Mouse (Mus musculus): ENCODE data around the gene Pitpnm1. TPM values are rescaled to one million over a fixed set of nuclear protein-coding genes. Genes with fewer than 3 reads are reported as not detected.

Pitpnm1 gene
- polyA plus RNA-seq, 1 experiment from 2014 or later = 81.1 TPM

DNA sequence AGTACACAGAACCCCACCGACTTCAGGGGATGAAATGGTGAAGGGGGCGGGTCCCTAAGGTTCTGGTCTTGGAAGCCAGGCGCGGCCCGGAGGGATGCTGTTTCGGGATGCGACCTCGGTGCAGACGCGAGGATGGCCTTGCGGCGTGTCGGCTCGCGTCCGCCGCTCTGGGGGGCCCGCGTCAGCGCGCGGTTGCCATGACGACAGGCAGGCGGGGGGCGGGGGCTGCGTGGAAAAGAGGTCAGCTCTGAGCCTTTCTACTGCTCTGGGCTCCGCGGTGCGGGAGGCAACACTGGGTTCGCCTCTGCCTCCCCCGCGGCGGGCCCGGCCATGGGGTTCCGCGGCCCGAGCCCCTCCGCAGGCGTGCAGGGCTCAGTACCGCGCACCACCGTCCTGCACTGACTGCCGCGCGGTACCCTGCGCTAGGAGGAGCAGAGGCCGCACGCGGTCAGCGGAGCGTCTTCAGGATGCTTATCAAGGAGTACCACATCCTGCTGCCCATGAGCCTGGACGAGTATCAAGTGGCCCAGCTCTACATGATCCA, 992 bp downstream of the Pitpnm1 start:
- H3K4me1 ChIP-seq (replicated peaks) = peaks cover 63% of the 10 kb centered on the region

DNA sequence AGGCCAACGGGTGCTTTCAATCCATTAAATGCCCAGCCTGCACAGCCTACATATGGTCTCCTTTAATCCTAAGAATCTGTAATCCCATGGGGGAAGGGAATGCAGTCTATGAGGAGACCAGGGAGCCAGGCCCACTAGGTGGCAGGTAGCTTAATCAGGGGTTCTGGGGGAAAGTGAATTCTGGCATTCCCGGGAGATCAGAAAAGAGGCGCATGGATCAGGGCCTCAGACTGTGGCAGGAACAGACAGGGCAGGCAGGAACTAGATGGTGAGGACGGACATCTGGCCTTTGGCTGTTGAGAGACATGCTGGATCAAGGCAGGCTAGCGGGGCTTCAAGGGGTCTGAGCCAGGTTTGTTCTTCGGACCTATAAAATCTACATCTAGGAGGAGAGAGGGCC, 1.7 kb downstream of the Pitpnm1 start:
- peak overlapping the region; percentile 68 for H3K9ac ChIP-seq
- peak overlapping the region; percentile 80 for H3K4me2 ChIP-seq
- H3K4me3 ChIP-seq = peak overlapping the region; percentile 69
- H3K27me3 ChIP-seq = no peaks in the 10 kb centered on the region
- peak overlapping the region; percentile 78 for H3K27ac ChIP-seq (replicated peaks)
- WGBS = 61% methylated on average over 6 of the region's 6 CpGs
- no peak for ATAC-seq (ENCODE audit: low FRiP score, low read depth)
- peaks cover 9% of the 10 kb centered on the region; the same call in 1 of the 2 replicates for H3K36me3 ChIP-seq
- H3K9me3 ChIP-seq = no peaks in the 10 kb centered on the region
- peaks cover 57% of the 10 kb centered on the region for H3K4me1 ChIP-seq (replicated peaks)

More for the DNA sequence above, 992 bp downstream of the Pitpnm1 start:
- Histone ChIP-seq H3K36me3 (peaks cover 6% of the 10 kb centered on the region; the same call in 1 of the 2 replicates), H3K27me3 (no peaks in the 10 kb centered on the region), H3K27ac (replicated peaks) (peak overlapping the region; percentile 78), H3K4me3 (peak overlapping the region; percentile 69), H3K4me2 (peak overlapping the region; percentile 80), H3K9me3 (no peaks in the 10 kb centered on the region), H3K9ac (peak overlapping the region; percentile 68)
- ATAC-seq (ENCODE audit: low FRiP score, low read depth) = peak; percentile 12
- WGBS = under 1% methylated on average over 52 of the region's 52 CpGs

DNA sequence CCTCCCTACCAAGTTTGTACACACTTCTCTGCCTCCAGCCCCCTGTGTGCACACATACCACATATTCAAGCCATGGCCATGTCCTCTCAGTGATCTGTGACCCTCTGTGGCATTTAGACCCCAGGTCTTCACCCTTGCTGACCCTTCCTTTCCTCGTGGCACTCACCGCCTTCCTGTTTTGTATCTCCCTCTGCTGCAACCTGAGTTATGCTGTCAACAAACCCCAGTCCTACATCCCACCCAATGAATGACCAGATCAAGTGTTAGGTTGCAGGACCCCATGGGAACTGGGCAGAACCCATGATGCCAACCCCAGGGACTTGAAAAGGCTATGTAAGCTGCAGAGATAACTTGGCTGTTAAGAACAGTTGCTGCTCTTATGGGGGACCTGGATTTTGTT, 2.3 kb downstream of the Pitpnm1 start:
- Histone ChIP-seq H3K9me3 (no peaks in the 10 kb centered on the region), H3K4me1 (replicated peaks) (peaks cover 56% of the 10 kb centered on the region), H3K9ac (peak overlapping the region; percentile 68; the same call in 1 of the 2 replicates), H3K4me2 (peak overlapping the region; percentile 80), H3K27ac (replicated peaks) (no peak overlapping the region), H3K4me3 (peak overlapping the region; percentile 69), H3K36me3 (peaks cover 15% of the 10 kb centered on the region; the same call in 1 of the 2 replicates), H3K27me3 (no peaks in the 10 kb centered on the region)
- ATAC-seq (ENCODE audit: low FRiP score, low read depth) = no peak
- 83% methylated on average over 2 of the region's 2 CpGs for WGBS

DNA sequence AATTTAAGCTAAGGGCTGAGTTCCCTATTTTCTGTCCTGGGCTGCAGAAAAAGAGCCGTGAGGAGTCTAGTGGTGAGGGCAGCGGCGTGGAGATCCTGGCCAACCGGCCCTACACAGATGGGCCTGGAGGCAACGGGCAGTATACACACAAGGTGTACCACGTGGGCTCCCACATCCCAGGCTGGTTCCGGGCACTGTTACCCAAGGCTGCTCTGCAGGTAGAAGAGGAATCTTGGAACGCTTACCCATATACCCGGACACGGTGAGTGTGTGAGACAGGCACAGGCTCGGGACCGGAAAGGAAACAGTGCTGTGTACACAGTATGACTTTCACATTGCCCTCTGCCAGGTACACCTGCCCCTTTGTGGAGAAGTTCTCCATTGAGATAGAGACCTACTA, 2.8 kb downstream of the Pitpnm1 start:
- 96% methylated on average over 12 of the region's 12 CpGs for WGBS
- H3K9ac ChIP-seq = no peak overlapping the region
- H3K9me3 ChIP-seq = no peaks in the 10 kb centered on the region
- peaks cover 52% of the 10 kb centered on the region for H3K4me1 ChIP-seq (replicated peaks)
- H3K36me3 ChIP-seq = peaks cover 20% of the 10 kb centered on the region; the same call in 1 of the 2 replicates
- no peaks in the 10 kb centered on the region for H3K27me3 ChIP-seq
- 0 out of 2 replicates have a peak overlapping the region, but pooled peaks have one; percentile 80 for H3K4me2 ChIP-seq
- no peak for ATAC-seq (ENCODE audit: low FRiP score, low read depth)
- H3K4me3 ChIP-seq = no peak overlapping the region
- no peak overlapping the region for H3K27ac ChIP-seq (replicated peaks)

DNA sequence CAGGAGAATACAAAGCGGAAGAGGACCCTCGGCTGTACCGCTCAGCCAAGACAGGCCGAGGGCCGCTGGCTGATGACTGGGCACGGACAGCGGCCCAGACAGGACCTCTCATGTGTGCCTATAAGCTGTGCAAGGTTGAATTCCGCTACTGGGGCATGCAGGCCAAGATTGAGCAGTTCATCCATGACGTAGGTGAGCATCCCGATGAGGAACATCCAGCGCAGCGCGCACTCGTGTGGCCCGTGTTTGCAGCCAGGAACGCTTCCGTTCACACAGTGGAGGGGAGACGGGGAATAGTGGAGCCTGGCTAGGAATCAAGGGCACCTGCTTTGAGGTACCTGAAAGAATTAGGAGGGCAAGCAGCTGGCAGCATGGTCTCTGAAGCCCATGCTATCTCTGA, 3.5 kb downstream of the Pitpnm1 start:
- Histone ChIP-seq H3K4me1 (replicated peaks) (peaks cover 45% of the 10 kb centered on the region), H3K27ac (replicated peaks) (no peak overlapping the region), H3K9ac (no peak overlapping the region), H3K27me3 (no peaks in the 10 kb centered on the region), H3K36me3 (peaks cover 27% of the 10 kb centered on the region), H3K4me3 (no peak overlapping the region), H3K9me3 (no peaks in the 10 kb centered on the region), H3K4me2 (no peak overlapping the region)
- WGBS = 93% methylated on average over 18 of the region's 18 CpGs
- ATAC-seq (ENCODE audit: low FRiP score, low read depth) = no peak

DNA sequence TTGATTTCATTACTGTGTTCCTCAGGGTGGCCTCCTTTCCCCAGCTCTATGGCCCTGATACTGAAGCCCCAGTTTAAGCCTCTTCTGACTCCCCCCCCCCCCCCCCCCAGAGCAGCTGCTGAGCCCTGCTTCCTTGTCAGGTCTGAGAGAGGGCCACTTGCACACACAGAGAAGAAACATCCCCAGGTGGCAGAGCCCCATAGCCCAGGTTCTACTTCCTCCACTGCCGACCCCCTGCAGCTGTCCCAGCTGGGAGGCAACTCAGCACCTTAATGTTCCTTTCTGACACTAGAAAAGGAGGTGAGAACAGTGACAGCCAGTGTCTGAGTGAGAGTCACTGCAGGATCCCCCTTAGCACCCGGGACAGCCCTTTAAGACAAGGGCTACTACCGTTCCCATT, 4.0 kb downstream of the Pitpnm1 start:
- ATAC-seq (ENCODE audit: low FRiP score, low read depth) = no peak
- Histone ChIP-seq H3K27ac (replicated peaks) (no peak overlapping the region), H3K4me1 (replicated peaks) (peaks cover 40% of the 10 kb centered on the region), H3K36me3 (peaks cover 28% of the 10 kb centered on the region), H3K4me2 (no peak overlapping the region), H3K9me3 (no peaks in the 10 kb centered on the region), H3K9ac (no peak overlapping the region), H3K4me3 (no peak overlapping the region), H3K27me3 (no peaks in the 10 kb centered on the region)
- WGBS = 78% methylated on average over 3 of the region's 3 CpGs

DNA sequence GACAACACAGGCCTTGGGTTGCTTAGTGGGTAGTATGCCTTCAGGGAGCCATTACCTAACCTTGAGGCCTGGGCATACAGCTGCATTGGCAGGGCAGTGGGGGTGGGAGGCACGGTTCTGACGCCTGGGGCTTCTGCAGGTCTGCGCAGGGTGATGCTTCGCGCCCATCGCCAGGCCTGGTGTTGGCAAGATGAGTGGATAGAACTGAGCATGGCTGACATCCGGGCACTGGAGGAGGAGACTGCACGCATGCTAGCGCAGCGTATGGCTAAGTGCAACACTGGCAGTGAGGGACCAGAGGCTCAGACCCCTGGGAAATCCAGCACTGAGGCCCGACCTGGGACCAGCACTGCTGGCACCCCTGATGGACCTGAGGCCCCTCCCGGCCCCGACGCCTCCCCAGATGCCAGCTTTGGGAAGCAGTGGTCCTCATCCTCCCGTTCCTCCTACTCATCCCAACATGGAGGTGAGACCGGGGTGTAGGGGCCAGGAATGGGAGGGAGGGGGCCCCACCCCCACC, 4.9 kb downstream of the Pitpnm1 start:
- no peak overlapping the region for H3K27ac ChIP-seq (replicated peaks)
- no peak overlapping the region for H3K9ac ChIP-seq
- no peaks in the 10 kb centered on the region for H3K9me3 ChIP-seq
- WGBS = 90% methylated on average over 16 of the region's 16 CpGs
- H3K27me3 ChIP-seq = no peaks in the 10 kb centered on the region
- ATAC-seq (ENCODE audit: low FRiP score, low read depth) = no peak
- peaks cover 31% of the 10 kb centered on the region for H3K4me1 ChIP-seq (replicated peaks)
- H3K4me3 ChIP-seq = no peak overlapping the region
- H3K36me3 ChIP-seq = peaks cover 31% of the 10 kb centered on the region
- H3K4me2 ChIP-seq = no peak overlapping the region

DNA sequence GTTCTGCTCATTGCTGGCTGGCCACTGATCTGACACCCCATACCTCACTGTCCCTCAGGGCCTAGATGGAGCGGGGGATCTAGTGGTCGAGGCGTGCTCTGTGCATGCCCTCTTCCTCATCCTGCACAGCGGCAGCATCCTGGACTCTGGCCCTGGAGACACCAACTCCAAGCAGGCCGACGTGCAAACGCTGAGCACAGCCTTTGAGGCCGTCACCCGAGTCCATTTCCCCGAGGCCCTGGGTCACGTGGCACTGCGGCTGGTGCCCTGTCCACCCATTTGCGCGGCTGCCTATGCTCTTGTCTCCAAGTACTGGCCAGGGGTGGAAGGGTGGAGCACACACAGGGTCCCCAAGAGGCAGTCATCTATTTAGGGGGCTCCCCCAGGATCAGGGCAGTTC, 6.9 kb downstream of the Pitpnm1 start:
- no peak for ATAC-seq (ENCODE audit: low FRiP score, low read depth)
- no peak overlapping the region for H3K27ac ChIP-seq (replicated peaks)
- H3K4me3 ChIP-seq = no peak overlapping the region
- H3K27me3 ChIP-seq = no peaks in the 10 kb centered on the region
- peaks cover 40% of the 10 kb centered on the region for H3K36me3 ChIP-seq
- H3K4me2 ChIP-seq = no peak overlapping the region
- WGBS = 90% methylated on average over 14 of the region's 14 CpGs
- peaks cover 12% of the 10 kb centered on the region for H3K4me1 ChIP-seq (replicated peaks)
- H3K9ac ChIP-seq = no peak overlapping the region
- H3K9me3 ChIP-seq = no peaks in the 10 kb centered on the region

DNA sequence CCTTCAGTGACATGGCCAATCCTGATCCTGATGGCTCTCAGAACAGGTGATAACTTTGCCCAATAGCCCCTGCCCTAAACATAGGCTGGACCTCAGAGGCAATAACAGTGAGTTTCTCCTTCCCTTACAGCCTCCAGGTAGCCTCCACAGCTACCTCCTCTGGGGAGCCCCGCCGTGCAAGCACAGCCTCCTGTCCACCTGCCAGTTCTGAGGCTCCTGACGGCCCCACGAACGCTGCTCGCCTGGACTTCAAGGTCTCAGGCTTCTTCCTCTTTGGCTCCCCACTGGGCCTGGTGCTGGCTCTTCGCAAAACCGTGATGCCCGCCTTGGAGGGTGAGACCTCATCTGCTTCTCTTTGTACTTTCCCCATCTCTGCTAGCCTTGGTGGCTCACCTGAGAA, 8.7 kb downstream of the Pitpnm1 start:
- no peak overlapping the region for H3K9ac ChIP-seq
- H3K9me3 ChIP-seq = no peaks in the 10 kb centered on the region
- H3K4me3 ChIP-seq = no peak overlapping the region
- H3K4me2 ChIP-seq = no peak overlapping the region
- H3K27me3 ChIP-seq = no peaks in the 10 kb centered on the region
- H3K27ac ChIP-seq (replicated peaks) = no peak overlapping the region
- H3K4me1 ChIP-seq (replicated peaks) = no peaks in the 10 kb centered on the region
- ATAC-seq (ENCODE audit: low FRiP score, low read depth) = no peak
- 83% methylated on average over 9 of the region's 9 CpGs for WGBS
- H3K36me3 ChIP-seq = peaks cover 54% of the 10 kb centered on the region

DNA sequence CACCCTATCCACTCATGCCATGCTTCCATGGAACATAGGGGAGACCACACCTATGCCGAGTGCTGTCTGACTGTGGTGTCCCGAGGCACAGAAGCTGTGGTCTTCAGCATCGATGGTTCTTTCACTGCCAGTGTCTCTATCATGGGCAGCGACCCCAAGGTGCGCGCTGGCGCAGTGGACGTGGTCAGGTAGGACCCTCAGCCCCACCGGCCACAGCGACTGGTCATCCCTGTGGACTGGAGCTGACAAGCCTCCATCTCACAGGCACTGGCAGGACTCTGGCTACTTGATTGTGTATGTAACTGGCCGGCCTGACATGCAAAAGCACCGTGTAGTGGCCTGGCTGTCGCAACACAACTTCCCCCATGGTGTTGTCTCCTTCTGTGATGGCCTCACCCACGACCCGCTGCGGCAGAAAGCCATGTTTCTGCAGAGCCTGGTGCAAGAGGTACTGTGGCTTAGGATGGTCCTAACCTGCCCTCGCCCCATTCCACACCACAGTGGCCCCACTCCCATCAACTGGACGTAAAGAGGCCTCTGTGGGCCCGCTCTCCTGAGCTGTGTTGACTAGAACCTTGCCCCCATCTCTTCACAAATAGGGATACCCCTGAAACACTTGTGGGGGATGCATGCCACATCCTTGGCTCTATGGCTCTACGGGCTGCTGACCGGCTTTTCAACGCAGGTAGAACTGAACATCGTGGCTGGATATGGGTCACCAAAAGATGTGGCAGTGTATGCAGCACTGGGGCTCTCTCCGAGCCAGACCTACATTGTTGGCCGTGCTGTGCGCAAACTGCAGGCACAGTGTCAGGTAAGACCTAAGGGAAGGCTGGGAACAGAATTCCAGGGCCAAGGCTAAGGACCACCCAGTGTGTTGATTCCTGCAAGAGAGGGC, 12.5 kb downstream of the Pitpnm1 start:
- H3K9ac ChIP-seq = no peak overlapping the region
- no peak overlapping the region for H3K4me3 ChIP-seq
- ATAC-seq (ENCODE audit: low FRiP score, low read depth) = no peak
- H3K27me3 ChIP-seq = no peaks in the 10 kb centered on the region
- H3K4me2 ChIP-seq = no peak overlapping the region
- peaks cover 68% of the 10 kb centered on the region for H3K36me3 ChIP-seq
- 96% methylated on average over 26 of the region's 26 CpGs for WGBS
- no peaks in the 10 kb centered on the region for H3K4me1 ChIP-seq (replicated peaks)
- H3K27ac ChIP-seq (replicated peaks) = no peak overlapping the region
- no peaks in the 10 kb centered on the region for H3K9me3 ChIP-seq

DNA sequence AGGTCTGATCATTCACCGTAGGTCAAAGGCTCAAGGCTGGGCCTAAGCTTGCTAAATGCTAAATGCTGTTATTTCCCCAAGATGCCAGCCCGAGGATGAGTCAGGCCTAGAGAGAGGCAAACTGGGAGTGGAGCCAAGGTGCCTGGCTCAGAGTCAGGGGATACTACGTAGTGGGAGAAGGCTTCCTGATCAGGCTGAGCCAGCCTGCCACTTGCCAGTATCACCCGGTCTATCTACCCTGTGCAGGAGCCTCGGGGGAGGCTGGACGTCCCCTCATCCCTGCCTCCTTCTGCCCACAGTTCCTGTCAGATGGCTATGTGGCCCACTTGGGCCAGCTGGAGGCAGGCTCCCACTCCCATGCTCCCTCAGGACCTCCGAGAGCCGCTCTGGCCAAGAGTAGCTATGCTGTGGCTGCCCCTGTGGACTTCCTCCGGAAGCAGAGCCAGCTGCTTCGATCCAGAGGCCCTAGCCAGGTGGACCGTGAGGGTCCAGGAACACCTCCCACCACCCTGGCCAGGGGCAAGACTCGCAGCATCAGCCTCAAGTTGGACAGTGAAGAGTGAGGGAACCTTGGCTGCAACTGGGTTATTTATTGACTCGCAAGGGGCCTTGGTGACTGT, 13.5 kb downstream of the Pitpnm1 start:
- ATAC-seq (ENCODE audit: low FRiP score, low read depth) = no peak
- 75% methylated on average over 13 of the region's 13 CpGs for WGBS
- Histone ChIP-seq H3K27ac (replicated peaks) (no peak overlapping the region), H3K36me3 (peaks cover 63% of the 10 kb centered on the region), H3K9ac (no peak overlapping the region), H3K4me2 (no peak overlapping the region), H3K27me3 (no peaks in the 10 kb centered on the region), H3K4me1 (replicated peaks) (no peaks in the 10 kb centered on the region), H3K4me3 (no peak overlapping the region), H3K9me3 (no peaks in the 10 kb centered on the region)

DNA sequence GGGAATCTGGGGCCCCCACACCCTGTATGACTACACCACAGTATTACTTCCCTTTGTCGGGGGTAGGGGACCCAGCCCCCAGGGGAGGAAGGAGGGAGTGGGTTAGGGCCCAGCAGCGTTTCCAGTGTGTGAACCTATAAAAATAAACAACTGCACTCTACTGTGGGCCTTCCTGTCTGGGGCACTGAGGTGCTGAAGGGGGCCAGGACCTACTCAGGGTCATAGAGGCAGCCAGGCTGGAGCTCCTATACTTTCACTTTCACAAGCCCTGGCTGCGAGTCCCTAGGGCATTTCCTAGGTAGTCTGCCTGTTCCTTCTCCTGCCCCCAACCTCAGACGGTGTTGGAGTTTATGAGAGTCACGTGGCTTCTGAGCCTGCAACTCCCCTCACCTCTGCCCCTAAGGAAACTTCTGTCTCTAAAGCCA, 14.0 kb downstream of the Pitpnm1 start:
- Histone ChIP-seq H3K4me3 (no peak overlapping the region), H3K4me2 (no peak overlapping the region), H3K27me3 (no peaks in the 10 kb centered on the region), H3K36me3 (peaks cover 63% of the 10 kb centered on the region), H3K4me1 (replicated peaks) (no peaks in the 10 kb centered on the region), H3K9ac (no peak overlapping the region), H3K9me3 (no peaks in the 10 kb centered on the region), H3K27ac (replicated peaks) (no peak overlapping the region)
- 74% methylated on average over 5 of the region's 5 CpGs for WGBS
- ATAC-seq (ENCODE audit: low FRiP score, low read depth) = no peak
